Mouse (Mus musculus) heart, postnatal 0 days (tissue): Measurements from ENCODE around the gene Sdf4. TPM values are rescaled to one million over a fixed set of nuclear protein-coding genes. Genes with fewer than 3 reads are reported as not detected.
A peak's percentile ranks its signal among the peaks of the same experiment; 100 is the strongest.

Experiments
- ATAC-seq: fragments of 200-750 bp; cut with Nextera tagmentation; 2 replicates; pipeline ENCODE4 v1.8.0; 2017; ENCODE audit warnings: low read depth, moderate number of reproducible peaks, moderate library complexity; ENCODE audit not compliant: insufficient read depth
- DNase-seq: peaks from one replicate; pipeline ENCODE4 v3.0.0-alpha.2; 2016; ENCODE audit warnings: low spot score
- H3K27ac ChIP-seq: fragments of 300-500 bp; sonication (generic); 2 replicates; pipeline ENCODE4 v1.5.1; 2014; ENCODE audit warnings: low read depth, mild to moderate bottlenecking
- H3K27me3 ChIP-seq: fragments of 300-500 bp; sonication (generic); 2 replicates; pipeline ENCODE4 v1.6.1; 2014; ENCODE audit warnings: low read length, mixed read lengths; ENCODE audit not compliant: control insufficient read depth, insufficient read depth
- H3K36me3 ChIP-seq: fragments of 300-500 bp; sonication (generic); replicated peaks from 2 replicates; pipeline ENCODE4 v1.6.1; 2014; ENCODE audit warnings: low read length, mixed read lengths; ENCODE audit not compliant: control insufficient read depth, insufficient read depth
- H3K4me1 ChIP-seq: fragments of 300-500 bp; sonication (generic); 2 replicates; pipeline ENCODE4 v1.6.1; 2014; ENCODE audit warnings: antibody characterized with exemption; ENCODE audit not compliant: control insufficient read depth, insufficient read depth
- H3K4me2 ChIP-seq: fragments of 300-500 bp; sonication (generic); 2 replicates; pipeline ENCODE4 v1.6.1; 2014; ENCODE audit warnings: low read depth, mild to moderate bottlenecking, low read length, moderate library complexity
- H3K4me3 ChIP-seq: fragments of 300-500 bp; sonication (generic); 2 replicates; pipeline ENCODE4 v1.5.1; 2014; ENCODE audit warnings: low read depth, low read length
- H3K9ac ChIP-seq: fragments of 300-500 bp; sonication (generic); replicated peaks from 2 replicates; pipeline ENCODE4 v1.6.1; 2014; ENCODE audit warnings: low read depth, low read length, mixed read lengths
- H3K9me3 ChIP-seq: fragments of 300-500 bp; sonication (generic); replicated peaks from 2 replicates; pipeline ENCODE4 v1.6.1; 2016; ENCODE audit warnings: low read length; ENCODE audit not compliant: control insufficient read depth
- CTCF ChIP-seq: IDR thresholded peaks from 2 replicates; pipeline ENCODE4 v1.5.1; 2016; ENCODE audit warnings: antibody characterized with exemption, control low read depth, low read depth
- EP300 ChIP-seq: IDR thresholded peaks from 2 replicates; pipeline ENCODE4 v1.6.1; 2016; ENCODE audit warnings: antibody characterized with exemption, low read depth
- WGBS: fragments of 180-500 bp; shearing (Covaris S2); extraction: QIAGEN DNeasy Blood & Tissue Kit; methylation state at CpG from one replicate; pipeline ENCODE4 v1.1.7; 2014; 5-methylcytosine and 5-hydroxymethylcytosine counted together
- polyA plus RNA-seq: library from polyadenylated mRNA; unstranded; fragments of >200 nt; fragmentation: Nextera tagmentation; extraction: Ambion mirVana; gene quantifications from 2 replicates; pipeline ENCODE4 v1.2.1, GENCODE M21; 2015
- total RNA-seq: library from RNA; depleted of rRNA; stranded (reverse); fragments of >200 nt; gene quantifications from 2 replicates; pipeline ENCODE4 v1.2.3, GENCODE M21; 2014; ENCODE audit warnings: low replicate concordance

Gene Sdf4
- total and polyA plus RNA-seq, 2 experiments from 2014 or later = 105 to 114 TPM

GRCm38 (mm10) chr4:156031593-156032391, 39.1 kb downstream of the Sdf4 start:
- Histone ChIP-seq H3K9ac (peak overlapping the region; percentile 58), H3K4me3 (peak overlapping the region; percentile 57), H3K4me2 (peak overlapping the region; percentile 84), H3K36me3 (peaks cover 3% of the 10 kb centered on the region; the same call in 1 of the 2 replicates), H3K9me3 (no peaks in the 10 kb centered on the region), H3K4me1 (peaks cover 23% of the 10 kb centered on the region), H3K27me3 (peaks cover 11% of the 10 kb centered on the region), H3K27ac (peak overlapping the region; percentile 91)
- no peak for TF ChIP-seq CTCF
- TF ChIP-seq EP300 = no peak
- DNase-seq = peak; percentile 91
- peak; percentile 92 for ATAC-seq
- WGBS = 2% methylated on average over 24 of the region's 24 CpGs

- H3K4me3 ChIP-seq = no peak overlapping the region
- H3K9ac ChIP-seq = no peak overlapping the region
- peaks cover 23% of the 10 kb centered on the region for H3K4me1 ChIP-seq
- peak overlapping the region; percentile 91 for H3K27ac ChIP-seq
- 82% methylated on average over 4 of the region's 4 CpGs for WGBS
- peaks cover 3% of the 10 kb centered on the region; the same call in 1 of the 2 replicates for H3K36me3 ChIP-seq
- peaks cover 11% of the 10 kb centered on the region for H3K27me3 ChIP-seq
- no peak for ATAC-seq
- TF ChIP-seq EP300 = no peak
- no peak for TF ChIP-seq CTCF
- peak overlapping the region; percentile 84; the same call in 1 of the 2 replicates for H3K4me2 ChIP-seq
- DNase-seq = no peak
- H3K9me3 ChIP-seq = no peaks in the 10 kb centered on the region
These were observed 40.2 kb downstream of the Sdf4 start for GRCm38 (mm10) chr4:156032856-156033255.

GRCm38 (mm10) chr4:156033476-156034119, 40.9 kb downstream of the Sdf4 start:
- Histone ChIP-seq H3K27me3 (peaks cover 11% of the 10 kb centered on the region), H3K27ac (no peak overlapping the region), H3K36me3 (0 out of 2 replicates have a peak, but pooled peaks cover 3% of the 10 kb centered on the region), H3K4me2 (no peak overlapping the region), H3K4me3 (no peak overlapping the region), H3K9ac (no peak overlapping the region), H3K9me3 (no peaks in the 10 kb centered on the region), H3K4me1 (peaks cover 23% of the 10 kb centered on the region)
- WGBS = 31% methylated on average over 6 of the region's 6 CpGs
- ATAC-seq = no peak
- TF ChIP-seq CTCF = peak; percentile 65
- no peak for TF ChIP-seq EP300
- DNase-seq = peak; percentile 61

GRCm38 (mm10) chr4:156034301-156034700, 41.6 kb downstream of the Sdf4 start:
- 76% methylated on average over 4 of the region's 4 CpGs for WGBS
- H3K27me3 ChIP-seq = peaks cover 11% of the 10 kb centered on the region
- no peak overlapping the region for H3K9ac ChIP-seq
- TF ChIP-seq CTCF = no peak
- no peak for TF ChIP-seq EP300
- peaks cover 23% of the 10 kb centered on the region for H3K4me1 ChIP-seq
- no peak for ATAC-seq
- H3K9me3 ChIP-seq = no peaks in the 10 kb centered on the region
- H3K36me3 ChIP-seq = 0 out of 2 replicates have a peak, but pooled peaks cover 3% of the 10 kb centered on the region
- no peak for DNase-seq
- H3K4me3 ChIP-seq = no peak overlapping the region
- H3K4me2 ChIP-seq = no peak overlapping the region
- no peak overlapping the region for H3K27ac ChIP-seq

- peak overlapping the region; percentile 29 for H3K4me2 ChIP-seq
- H3K36me3 ChIP-seq = no peaks in the 10 kb centered on the region
- H3K9me3 ChIP-seq = no peaks in the 10 kb centered on the region
- no peak overlapping the region for H3K27ac ChIP-seq
- H3K9ac ChIP-seq = no peak overlapping the region
- peak overlapping the region; percentile 10; the same call in 1 of the 2 replicates for H3K4me3 ChIP-seq
- 4% methylated on average over 22 of the region's 25 CpGs for WGBS
- no peak for DNase-seq
- no peak for ATAC-seq
- peaks cover 11% of the 10 kb centered on the region for H3K27me3 ChIP-seq
- no peak for TF ChIP-seq CTCF
- TF ChIP-seq EP300 = no peak
- H3K4me1 ChIP-seq = peaks cover 23% of the 10 kb centered on the region
These were observed 42.2 kb downstream of the Sdf4 start for GRCm38 (mm10) chr4:156034901-156035300.
